Mouse (Mus musculus): ENCODE measurements around the gene Ppp1r14b.

Gene Ppp1r14b

DNA sequence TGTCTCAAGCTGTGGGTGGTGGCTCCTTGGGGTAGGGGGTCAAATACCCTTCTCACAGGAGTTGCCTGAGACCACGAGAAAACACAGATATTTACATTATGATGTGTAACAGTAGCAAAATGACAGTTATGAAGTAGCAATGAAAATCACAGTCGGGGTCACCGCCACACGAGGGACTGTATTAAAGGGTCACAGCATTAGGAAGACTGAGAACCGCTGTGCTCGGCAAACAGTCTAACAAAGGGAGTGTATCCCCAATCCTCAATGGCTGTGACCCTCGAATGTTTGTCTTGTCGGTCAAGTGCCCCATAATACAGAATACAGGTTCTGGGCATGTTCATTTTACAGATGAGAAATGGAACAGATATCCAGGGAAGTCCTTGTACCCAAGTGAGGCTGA, 19.2 kb downstream of the Ppp1r14b start:
- no peak for DNase-seq (ENCODE audit: low read depth, low spot score)

- DNase-seq (ENCODE audit: low read depth, low spot score) = no peak
Observed at GRCm38 (mm10) chr19:6994489-6994888, 19.7 kb downstream of the Ppp1r14b start.

- DNase-seq (ENCODE audit: low read depth, low spot score) = no peak
Observed at GRCm38 (mm10) chr19:6995255-6995991, 20.7 kb downstream of the Ppp1r14b start.

GRCm38 (mm10) chr19:6996006-6996405, 21.2 kb downstream of the Ppp1r14b start, which contains the start of the genes Nudt22 and Trpt1:
TSS of gene Nudt22 (minus strand) at chr19:6996117.
TSS of gene Trpt1 (plus strand) at chr19:6996131.
- DNase-seq (ENCODE audit: low read depth, low spot score) = no peak

- no peak for DNase-seq (ENCODE audit: low read depth, low spot score)
Observed at GRCm38 (mm10) chr19:6997721-6998290, 23.0 kb downstream of the Ppp1r14b start.

DNA sequence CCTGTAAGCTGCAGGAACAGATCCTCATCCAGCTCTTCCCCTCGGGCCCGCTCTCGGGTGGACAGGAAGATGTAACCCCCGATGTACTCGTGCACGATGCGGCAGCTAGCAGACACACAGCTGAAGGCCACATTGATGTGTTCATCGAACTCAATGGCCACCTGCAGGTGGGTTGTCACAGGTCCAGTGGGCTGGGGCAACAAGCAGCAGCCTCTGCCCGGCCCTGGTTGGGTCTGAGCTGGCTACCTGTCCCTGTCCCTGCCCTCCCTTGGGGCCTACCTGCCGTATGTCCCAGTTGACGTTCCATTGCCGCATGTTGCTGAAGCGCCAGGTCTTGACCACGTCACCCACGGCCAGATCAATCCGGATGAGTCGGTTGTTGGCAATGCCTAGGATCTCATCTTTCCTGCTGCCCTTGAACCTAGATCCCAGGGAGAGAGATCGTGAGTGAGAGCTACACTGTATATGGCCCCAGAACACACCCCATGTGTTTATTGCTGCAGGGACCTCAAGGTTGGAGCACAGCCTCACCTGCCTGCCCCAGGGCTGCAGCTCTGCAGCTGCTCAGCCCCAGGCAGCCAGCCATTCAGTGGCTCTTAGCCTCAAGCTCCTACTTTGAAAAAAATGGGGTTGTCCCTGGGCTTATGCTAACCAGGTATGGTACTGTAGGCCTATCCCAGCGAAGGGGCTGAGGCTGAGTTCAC, 24.7 kb downstream of the Ppp1r14b start:
- DNase-seq (ENCODE audit: low read depth, low spot score) = no peak

DNA sequence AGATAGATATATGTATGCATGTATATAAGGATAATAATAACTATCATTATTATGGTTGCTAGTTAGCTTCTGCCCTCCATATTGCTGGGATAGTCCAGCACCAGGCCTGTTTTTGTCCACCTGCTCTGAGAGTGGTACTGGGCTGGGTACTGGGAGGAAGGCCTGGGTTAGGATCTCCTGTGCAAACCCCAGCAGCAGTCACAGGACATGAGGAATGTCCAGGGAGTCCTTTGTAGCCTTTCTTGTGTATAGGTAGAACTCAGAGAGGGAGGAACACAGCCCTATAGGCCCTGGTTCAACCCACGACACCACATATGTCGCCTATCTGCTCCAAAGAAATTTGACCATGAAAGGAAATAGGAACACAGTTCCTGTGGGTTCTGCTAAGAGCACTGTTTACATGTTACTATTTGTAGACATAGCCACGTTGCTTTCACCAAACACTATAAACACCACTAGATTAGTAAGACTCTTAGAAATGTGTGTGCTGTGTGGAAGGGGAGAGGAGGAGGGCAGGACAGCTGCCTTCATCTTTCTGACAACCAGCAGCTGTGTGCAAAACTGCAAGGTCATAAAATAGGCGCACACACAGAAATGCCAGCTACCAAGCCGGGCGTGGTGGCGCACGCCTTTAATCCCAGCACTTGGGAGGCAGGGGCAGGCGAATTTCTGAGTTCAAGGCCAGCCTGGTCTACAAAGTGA, 32.3 kb downstream of the Ppp1r14b start:
- no peak for DNase-seq (ENCODE audit: low read depth, low spot score)

DNA sequence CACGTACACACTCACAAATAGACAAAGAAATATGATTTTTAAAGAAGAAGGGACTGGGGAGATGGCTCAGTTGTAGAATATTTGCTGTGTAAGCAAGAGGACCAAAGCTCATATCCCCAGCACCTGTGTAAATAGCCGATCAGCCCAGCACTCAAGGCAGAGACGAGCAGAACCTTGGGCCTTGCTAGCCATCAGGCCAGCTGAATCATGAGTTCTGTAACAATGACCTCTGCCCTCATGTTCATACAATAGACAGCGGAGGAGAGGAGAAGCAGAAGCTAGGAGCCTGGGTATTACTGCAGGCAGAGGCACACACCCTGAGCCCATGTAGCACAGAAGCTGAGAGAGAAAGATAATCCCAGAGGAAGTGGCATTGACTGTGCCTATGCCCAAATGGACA, 37.7 kb downstream of the Ppp1r14b start:
- no peak for DNase-seq (ENCODE audit: low read depth, low spot score)

DNA sequence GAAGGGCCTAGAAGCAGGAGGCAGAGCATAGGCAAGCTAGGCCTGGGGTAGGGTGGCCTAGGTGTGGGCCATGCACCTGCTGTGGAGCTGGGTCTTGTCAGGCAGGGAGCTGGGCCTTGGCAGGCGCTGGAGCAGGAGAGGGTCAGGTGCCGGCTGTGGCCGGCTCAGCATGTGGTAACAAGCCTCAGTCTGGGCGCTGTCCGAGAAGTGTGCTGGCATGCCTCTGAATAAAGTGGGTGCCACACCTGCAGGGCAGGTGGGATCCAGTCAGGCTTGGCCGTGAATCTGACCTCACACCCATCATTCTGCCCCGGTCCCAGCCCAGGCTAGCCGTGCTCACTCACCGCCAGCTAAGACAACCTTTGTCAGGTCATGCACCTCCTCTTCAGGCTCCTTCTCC, 39.2 kb downstream of the Ppp1r14b start:
- no peak for DNase-seq (ENCODE audit: low read depth, low spot score)

DNA sequence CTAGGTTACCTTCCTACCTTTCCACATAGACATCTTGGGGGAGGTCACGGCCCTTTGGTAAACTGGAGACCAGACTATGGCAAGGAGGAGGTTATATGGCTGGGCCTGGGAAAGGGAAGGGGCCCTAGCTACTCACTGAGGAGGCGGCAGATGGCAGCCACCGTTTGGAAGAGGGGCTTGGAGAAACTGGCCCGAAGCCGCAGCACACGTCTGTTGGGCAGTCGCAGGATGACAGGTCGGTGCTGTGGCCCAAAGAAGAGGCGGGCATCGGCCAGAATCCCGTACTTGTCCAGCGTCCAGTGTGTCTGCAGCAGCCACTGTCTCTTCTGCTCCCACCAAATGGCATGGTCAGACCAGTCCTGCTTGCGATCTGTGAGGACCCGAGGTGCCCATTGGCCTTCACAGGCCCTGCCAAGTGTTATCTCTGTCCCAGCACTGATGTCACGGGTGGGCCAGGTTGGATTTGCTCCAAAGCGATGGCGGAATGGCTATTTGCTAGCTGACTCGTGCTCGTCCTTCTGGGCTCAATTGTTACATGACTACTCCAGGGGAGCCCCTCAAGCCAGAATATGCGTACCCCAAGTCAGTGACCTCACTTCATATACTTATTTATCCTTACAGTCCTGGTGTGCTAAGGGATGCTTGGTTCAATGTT, 39.8 kb downstream of the Ppp1r14b start:
- no peak for DNase-seq (ENCODE audit: low read depth, low spot score)

DNA sequence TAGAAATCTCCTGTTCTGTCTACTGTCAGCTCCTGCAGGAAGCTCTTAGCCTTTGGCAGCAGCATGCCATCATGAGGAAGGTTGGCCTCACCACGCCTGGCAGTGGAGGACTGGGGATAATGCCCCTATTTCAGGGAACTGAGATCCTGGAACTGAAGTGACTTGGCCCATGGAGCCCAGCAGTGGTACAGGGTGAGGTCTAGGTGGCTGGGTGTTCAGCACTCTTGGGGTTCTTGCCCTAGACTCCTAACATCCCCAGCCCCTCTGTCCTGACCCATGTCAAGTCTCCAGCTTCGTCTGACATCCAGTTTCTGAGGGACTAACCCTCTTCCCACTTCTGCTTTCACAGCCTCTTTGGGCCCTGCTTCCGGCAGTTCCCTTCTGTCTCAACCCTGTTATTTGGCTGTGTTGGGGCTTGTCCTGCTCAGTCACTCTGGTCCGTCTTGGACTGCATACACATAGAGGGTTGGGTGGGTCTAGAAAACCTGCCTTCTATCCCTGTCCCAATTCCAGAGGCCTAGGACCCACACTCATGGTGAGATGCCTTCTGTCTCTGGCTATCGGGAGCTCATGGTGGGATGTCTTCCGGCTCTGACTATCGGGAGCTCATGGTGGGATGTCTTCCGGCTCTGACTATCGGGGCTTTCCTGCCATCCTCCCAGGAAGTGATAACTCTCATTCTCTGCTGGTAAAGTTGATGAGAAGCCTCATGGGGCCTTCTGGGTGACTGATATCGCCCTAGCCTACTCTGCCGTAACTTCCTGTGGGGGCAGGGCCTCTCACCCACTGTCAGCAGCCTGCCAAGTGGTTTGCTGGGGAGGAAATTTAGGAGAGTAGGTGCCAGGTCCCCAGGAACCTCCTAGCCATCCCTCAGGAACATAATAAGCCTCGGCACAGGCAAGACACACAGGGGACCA, 43.0 kb downstream of the Ppp1r14b start:
- no peak for DNase-seq (ENCODE audit: low read depth, low spot score)

- no peak for DNase-seq (ENCODE audit: low read depth, low spot score)
Observed at GRCm38 (mm10) chr19:7018546-7018945, 43.8 kb downstream of the Ppp1r14b start.

- DNase-seq (ENCODE audit: low read depth, low spot score) = no peak
Observed at GRCm38 (mm10) chr19:7019191-7019590, 44.4 kb downstream of the Ppp1r14b start, which contains the start of gene Fermt3. TSS of gene Fermt3 (minus strand) at chr19:7019469.

DNA sequence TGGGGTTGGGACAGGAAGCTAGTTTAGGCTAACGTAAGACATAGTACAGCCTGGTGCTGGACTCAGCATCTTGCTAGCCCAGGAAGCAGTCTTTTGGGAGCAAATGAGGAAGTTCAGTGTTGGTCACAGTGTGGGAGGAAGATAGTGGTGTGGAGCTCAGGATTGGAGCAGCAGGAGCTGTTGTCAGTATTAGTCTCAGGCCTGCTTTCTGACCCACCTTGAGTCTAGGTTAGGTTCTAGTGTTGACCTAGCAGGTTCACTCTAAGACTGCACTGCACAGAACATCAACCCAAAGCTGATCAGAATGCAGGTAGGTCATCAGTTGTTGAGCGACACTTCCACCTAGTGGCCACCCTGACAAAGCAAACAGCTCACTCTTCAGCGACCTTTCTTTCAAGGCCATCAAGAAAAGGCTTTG, 45.5 kb downstream of the Ppp1r14b start:
- no peak for DNase-seq (ENCODE audit: low read depth, low spot score)
